Mouse (Mus musculus): ENCODE measurements around the gene Sfmbt2.

Sfmbt2 gene

DNA sequence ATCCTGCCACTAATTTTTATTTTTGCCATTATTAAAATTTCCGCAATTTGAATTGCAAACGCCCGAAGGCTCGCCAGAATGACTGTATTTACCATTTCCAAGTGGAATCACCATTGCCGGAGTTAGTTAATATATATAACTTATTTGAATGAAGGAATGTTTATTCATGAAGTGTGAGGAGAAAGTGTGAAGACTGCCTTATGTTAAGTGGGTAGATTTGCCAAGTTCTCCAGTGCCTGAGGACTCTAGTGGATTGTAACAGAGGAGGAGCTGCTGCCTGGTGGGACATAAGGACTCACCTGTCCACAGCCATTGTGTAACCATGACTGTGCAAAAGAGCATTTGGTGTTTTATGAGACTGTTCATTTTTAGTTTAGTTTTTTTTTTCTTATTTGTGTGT is 39.8 kb downstream of the Sfmbt2 start:
- Histone ChIP-seq H3K4me3 (replicated peaks; ENCODE audit: low read length) (no peak overlapping the region), H3K27me3 (ENCODE audit: insufficient read depth, low read length) (no peaks in the 10 kb centered on the region), H3K9me3 (ENCODE audit: low read length) (no peaks in the 10 kb centered on the region), H3K4me1 (replicated peaks; ENCODE audit: low read depth, low read length) (no peaks in the 10 kb centered on the region), H3K36me3 (ENCODE audit: insufficient read depth, low read length) (peaks cover 22% of the 10 kb centered on the region)
- no peak for TF ChIP-seq NANOG (IDR thresholded peaks at IDR 0.05; ENCODE audit: borderline replicate concordance, low read length)
- no peak for TF ChIP-seq POU5F1 (IDR thresholded peaks at IDR 0.05; ENCODE audit: borderline replicate concordance, low read length)
- no peak for TF ChIP-seq CTCF (conservative IDR thresholded peaks at IDR 0.05; ENCODE audit: low read length)

DNA sequence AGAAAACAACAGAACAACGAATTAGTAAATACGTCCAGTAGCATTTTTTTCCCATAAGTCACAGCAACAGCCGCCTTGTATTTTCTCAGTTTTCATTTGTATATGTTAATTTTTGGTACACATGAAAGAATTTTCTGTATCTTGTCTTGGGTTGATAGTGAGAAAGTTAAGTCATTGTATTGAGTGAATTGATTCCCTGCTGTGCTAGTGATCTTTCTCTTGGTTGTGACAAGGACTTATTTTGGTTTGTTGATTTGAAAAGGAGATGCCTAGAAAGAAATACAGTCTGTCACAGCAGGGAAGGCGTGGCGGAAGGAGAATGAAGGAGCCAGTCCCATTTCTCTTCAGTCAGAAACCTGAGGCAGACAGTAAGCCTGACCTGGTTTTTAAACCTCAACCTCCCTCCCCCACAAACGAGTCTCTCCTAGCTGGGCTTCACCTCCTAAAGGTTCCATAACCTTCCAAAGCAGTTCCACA is 50.7 kb downstream of the Sfmbt2 start:
- H3K4me3 ChIP-seq (replicated peaks; ENCODE audit: low read length): no peak overlapping the region
- no peaks in the 10 kb centered on the region for H3K27me3 ChIP-seq (ENCODE audit: insufficient read depth, low read length)
- peaks cover 18% of the 10 kb centered on the region for H3K36me3 ChIP-seq (ENCODE audit: insufficient read depth, low read length)
- H3K9me3 ChIP-seq (ENCODE audit: low read length): peaks cover 5% of the 10 kb centered on the region; the same call in 1 of the 2 replicates
- TF ChIP-seq CTCF (conservative IDR thresholded peaks at IDR 0.05; ENCODE audit: low read length): no peak
- peak; percentile 96 for TF ChIP-seq NANOG (IDR thresholded peaks at IDR 0.05; ENCODE audit: borderline replicate concordance, low read length)
- peaks cover 23% of the 10 kb centered on the region for H3K4me1 ChIP-seq (replicated peaks; ENCODE audit: low read depth, low read length)

DNA sequence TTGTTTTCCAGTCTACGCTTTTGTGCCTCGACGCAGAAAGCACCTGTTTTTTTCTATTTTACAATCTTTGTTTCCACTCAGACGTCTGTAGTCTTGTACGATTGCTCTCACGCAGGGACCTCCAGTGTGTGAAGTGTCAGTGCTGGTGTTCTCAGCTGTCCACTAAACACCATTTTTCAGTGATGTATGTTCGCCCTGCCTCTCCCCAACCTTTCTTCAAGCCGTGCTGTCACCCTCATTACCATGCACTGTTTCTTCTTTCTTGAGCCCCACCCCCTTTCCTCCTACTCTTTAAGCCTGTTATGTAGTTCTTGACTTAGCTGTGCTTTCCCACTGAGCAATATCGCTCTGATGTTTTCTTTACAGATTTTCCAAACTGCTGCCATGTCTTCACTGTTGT is 67.0 kb downstream of the Sfmbt2 start:
- no peak overlapping the region for H3K4me3 ChIP-seq (replicated peaks; ENCODE audit: low read length)
- no peak for TF ChIP-seq POU5F1 (IDR thresholded peaks at IDR 0.05; ENCODE audit: borderline replicate concordance, low read length)
- TF ChIP-seq NANOG (IDR thresholded peaks at IDR 0.05; ENCODE audit: borderline replicate concordance, low read length): no peak
- no peak for TF ChIP-seq CTCF (conservative IDR thresholded peaks at IDR 0.05; ENCODE audit: low read length)
- H3K9me3 ChIP-seq (ENCODE audit: low read length): no peaks in the 10 kb centered on the region
- peaks cover 6% of the 10 kb centered on the region; the same call in 1 of the 2 replicates for H3K36me3 ChIP-seq (ENCODE audit: insufficient read depth, low read length)
- H3K4me1 ChIP-seq (replicated peaks; ENCODE audit: low read depth, low read length): no peaks in the 10 kb centered on the region
- H3K27me3 ChIP-seq (ENCODE audit: insufficient read depth, low read length): no peaks in the 10 kb centered on the region

DNA sequence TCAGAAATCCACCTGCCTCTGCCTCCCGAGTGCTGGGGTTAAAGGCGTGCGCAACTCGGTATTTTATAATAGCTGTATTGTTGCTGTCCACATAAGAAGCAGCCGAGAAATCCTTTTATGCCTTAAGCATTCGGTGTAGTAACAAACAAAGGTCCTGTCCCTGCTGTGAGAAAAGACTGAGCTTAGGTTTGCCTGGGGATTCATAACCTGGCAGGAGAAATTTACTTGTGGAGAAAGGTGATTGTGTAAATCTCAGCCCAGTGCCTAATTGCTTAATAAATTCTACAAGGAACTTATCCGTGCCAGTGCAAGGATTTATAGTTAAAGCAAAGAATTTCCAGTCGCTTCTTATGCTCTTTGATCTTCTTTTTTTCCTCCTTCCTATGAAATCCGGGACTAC is 71.5 kb downstream of the Sfmbt2 start:
- no peaks in the 10 kb centered on the region for H3K9me3 ChIP-seq (ENCODE audit: low read length)
- H3K27me3 ChIP-seq (ENCODE audit: insufficient read depth, low read length): no peaks in the 10 kb centered on the region
- H3K4me3 ChIP-seq (replicated peaks; ENCODE audit: low read length): no peak overlapping the region
- H3K36me3 ChIP-seq (ENCODE audit: insufficient read depth, low read length): peaks cover 14% of the 10 kb centered on the region
- H3K4me1 ChIP-seq (replicated peaks; ENCODE audit: low read depth, low read length): no peaks in the 10 kb centered on the region
- TF ChIP-seq NANOG (IDR thresholded peaks at IDR 0.05; ENCODE audit: borderline replicate concordance, low read length): no peak

DNA sequence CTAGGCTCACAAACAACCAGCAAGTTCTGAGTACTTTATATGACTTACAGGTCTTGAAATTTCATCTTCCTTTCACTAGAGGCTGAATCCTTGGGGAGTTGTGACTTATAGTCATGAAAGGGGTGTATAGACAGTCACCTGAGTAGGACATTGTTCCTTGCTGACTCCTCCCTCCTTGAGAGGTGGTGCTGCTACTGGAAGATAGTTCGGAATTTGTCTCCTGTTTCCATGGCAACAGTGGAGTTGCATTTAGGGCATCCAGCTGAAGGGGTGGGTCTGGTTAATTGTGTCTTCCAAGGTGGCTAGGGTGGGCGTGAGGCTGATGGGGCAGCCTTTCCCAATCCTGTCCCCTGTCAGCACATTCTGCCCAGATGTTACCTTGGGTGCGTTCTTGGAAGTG is 83.3 kb downstream of the Sfmbt2 start:
- no peaks in the 10 kb centered on the region for H3K9me3 ChIP-seq (ENCODE audit: low read length)
- TF ChIP-seq NANOG (IDR thresholded peaks at IDR 0.05; ENCODE audit: borderline replicate concordance, low read length) (no peak), POU5F1 (IDR thresholded peaks at IDR 0.05; ENCODE audit: borderline replicate concordance, low read length) (no peak), CTCF (conservative IDR thresholded peaks at IDR 0.05; ENCODE audit: low read length) (no peak)
- H3K4me1 ChIP-seq (replicated peaks; ENCODE audit: low read depth, low read length): peaks cover 11% of the 10 kb centered on the region
- peaks cover 29% of the 10 kb centered on the region for H3K36me3 ChIP-seq (ENCODE audit: insufficient read depth, low read length)
- no peaks in the 10 kb centered on the region for H3K27me3 ChIP-seq (ENCODE audit: insufficient read depth, low read length)
- no peak overlapping the region for H3K4me3 ChIP-seq (replicated peaks; ENCODE audit: low read length)

DNA sequence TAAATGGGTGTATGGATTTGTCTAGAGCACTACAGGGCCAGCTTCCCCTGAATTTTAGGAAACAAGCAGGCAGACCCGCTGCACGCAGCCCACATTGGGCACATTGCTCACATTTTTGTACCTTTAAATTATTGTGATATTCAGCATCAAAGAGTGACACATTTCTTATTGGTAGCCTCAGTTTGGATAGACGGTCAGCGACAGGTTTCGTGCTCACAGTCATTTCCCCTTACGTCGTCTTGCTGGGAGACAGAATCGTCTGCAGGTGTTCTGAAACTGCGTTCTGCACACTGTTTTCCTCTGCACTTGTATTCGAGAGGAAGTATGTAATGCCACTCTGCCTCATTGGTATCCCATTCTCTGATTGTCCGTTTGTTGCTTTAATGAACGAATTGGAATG is 88.0 kb downstream of the Sfmbt2 start:
- Histone ChIP-seq H3K36me3 (ENCODE audit: insufficient read depth, low read length) (peaks cover 37% of the 10 kb centered on the region), H3K9me3 (ENCODE audit: low read length) (no peaks in the 10 kb centered on the region), H3K4me3 (replicated peaks; ENCODE audit: low read length) (no peak overlapping the region), H3K27me3 (ENCODE audit: insufficient read depth, low read length) (no peaks in the 10 kb centered on the region), H3K4me1 (replicated peaks; ENCODE audit: low read depth, low read length) (peaks cover 11% of the 10 kb centered on the region)
- no peak for TF ChIP-seq CTCF (conservative IDR thresholded peaks at IDR 0.05; ENCODE audit: low read length)
- TF ChIP-seq NANOG (IDR thresholded peaks at IDR 0.05; ENCODE audit: borderline replicate concordance, low read length): no peak
- no peak for TF ChIP-seq POU5F1 (IDR thresholded peaks at IDR 0.05; ENCODE audit: borderline replicate concordance, low read length)

DNA sequence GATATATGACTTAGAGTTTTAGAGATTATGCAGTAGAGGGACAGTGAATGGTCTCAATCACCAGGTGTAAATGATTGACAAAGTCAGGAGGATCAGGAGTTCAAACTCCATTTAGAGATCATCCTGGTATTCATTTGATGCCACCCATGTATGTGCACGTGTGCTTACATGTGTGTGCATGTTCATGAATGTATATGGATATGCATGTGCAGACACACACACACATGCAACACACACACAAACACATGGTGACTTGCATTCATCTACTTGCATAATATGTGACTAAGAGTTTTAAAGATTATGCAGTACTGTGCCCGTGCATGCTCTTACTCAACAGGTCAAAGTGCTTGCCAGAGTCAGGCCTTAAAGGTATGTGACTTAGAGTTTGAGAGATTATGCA is 146.2 kb downstream of the Sfmbt2 start:
- H3K27me3 ChIP-seq (ENCODE audit: insufficient read depth, low read length): no peaks in the 10 kb centered on the region
- no peaks in the 10 kb centered on the region for H3K9me3 ChIP-seq (ENCODE audit: low read length)
- no peak for TF ChIP-seq POU5F1 (IDR thresholded peaks at IDR 0.05; ENCODE audit: borderline replicate concordance, low read length)
- peaks cover 2% of the 10 kb centered on the region; the same call in 1 of the 2 replicates for H3K4me1 ChIP-seq (replicated peaks; ENCODE audit: low read depth, low read length)
- no peak overlapping the region for H3K4me3 ChIP-seq (replicated peaks; ENCODE audit: low read length)
- H3K36me3 ChIP-seq (ENCODE audit: insufficient read depth, low read length): no peaks in the 10 kb centered on the region

DNA sequence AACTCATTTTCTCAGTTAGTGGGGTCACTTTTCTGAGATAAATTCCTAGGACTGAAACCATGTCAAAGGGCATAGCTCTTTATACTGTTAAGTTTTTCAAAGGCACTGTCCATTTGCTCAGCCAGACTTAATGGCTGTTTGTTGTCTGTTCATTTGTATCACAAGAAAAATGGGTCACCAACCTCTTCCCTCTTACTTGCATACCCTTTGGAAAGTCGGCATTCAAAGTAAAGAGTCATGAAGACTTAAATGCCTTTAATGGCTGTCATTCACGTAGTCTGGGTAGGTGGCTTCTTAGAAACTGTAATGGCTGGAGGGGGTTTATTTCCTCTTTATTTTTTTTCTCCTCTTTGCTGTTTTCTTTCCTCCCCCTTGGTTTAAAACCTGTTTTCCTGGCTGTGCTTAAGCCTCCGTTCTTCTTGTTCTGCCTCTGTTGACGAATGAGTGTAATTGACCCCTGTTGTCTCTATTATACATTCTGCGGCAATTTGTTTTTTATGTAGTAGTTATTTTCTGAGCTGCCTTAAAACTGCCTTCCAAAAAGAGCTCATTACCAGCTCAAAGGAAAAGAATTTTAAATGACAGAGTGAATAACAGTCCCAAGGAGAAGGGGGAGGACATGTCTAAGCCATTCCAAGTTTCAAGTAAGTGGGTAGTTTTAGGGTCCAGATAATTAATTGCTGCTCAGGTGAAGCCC is 151.6 kb downstream of the Sfmbt2 start:
- peak; percentile 94 for TF ChIP-seq NANOG (IDR thresholded peaks at IDR 0.05; ENCODE audit: borderline replicate concordance, low read length)
- no peak for TF ChIP-seq CTCF (conservative IDR thresholded peaks at IDR 0.05; ENCODE audit: low read length)
- Histone ChIP-seq H3K27me3 (ENCODE audit: insufficient read depth, low read length) (no peaks in the 10 kb centered on the region), H3K9me3 (ENCODE audit: low read length) (no peaks in the 10 kb centered on the region), H3K4me3 (replicated peaks; ENCODE audit: low read length) (no peak overlapping the region), H3K4me1 (replicated peaks; ENCODE audit: low read depth, low read length) (peaks cover 11% of the 10 kb centered on the region), H3K36me3 (ENCODE audit: insufficient read depth, low read length) (peaks cover 13% of the 10 kb centered on the region)

DNA sequence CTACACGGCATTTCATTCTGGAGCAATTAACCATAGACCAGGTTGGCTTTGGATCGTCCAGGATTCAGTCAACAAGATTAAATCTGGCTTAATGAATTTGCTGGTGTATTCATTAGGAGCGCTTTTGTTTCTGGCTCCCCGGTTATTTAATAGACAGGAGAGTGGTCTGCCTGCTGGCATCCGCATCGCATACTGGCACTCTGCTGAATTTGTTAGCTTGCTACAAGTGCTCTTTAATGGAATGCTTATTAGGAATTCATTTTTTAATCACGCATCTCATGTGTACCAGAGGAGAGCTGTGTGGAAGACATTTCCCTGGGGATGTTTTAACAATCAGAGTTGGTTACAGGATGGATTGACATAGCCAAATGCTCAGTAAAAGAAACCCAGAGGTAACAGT is 155.3 kb downstream of the Sfmbt2 start:
- TF ChIP-seq POU5F1 (IDR thresholded peaks at IDR 0.05; ENCODE audit: borderline replicate concordance, low read length) (no peak), NANOG (IDR thresholded peaks at IDR 0.05; ENCODE audit: borderline replicate concordance, low read length) (no peak)
- Histone ChIP-seq H3K4me3 (replicated peaks; ENCODE audit: low read length) (no peak overlapping the region), H3K4me1 (replicated peaks; ENCODE audit: low read depth, low read length) (peaks cover 23% of the 10 kb centered on the region), H3K27me3 (ENCODE audit: insufficient read depth, low read length) (no peaks in the 10 kb centered on the region), H3K36me3 (ENCODE audit: insufficient read depth, low read length) (peaks cover 22% of the 10 kb centered on the region), H3K9me3 (ENCODE audit: low read length) (no peaks in the 10 kb centered on the region)
